Mouse (Mus musculus): ENCODE data around the gene Bglap2. TPM values are rescaled to one million over a fixed set of nuclear protein-coding genes. Genes with fewer than 3 reads are reported as not detected.

The Bglap2 gene
- polyA plus RNA-seq, 1 experiment from 2014 or later = not detected

GRCm38 (mm10) chr3:88335436-88336053 lies 43.0 kb downstream of the Bglap2 start:
- Histone ChIP-seq H3K27me3 (no peaks in the 10 kb centered on the region), H3K9ac (peak overlapping the region; percentile 90), H3K4me2 (peak overlapping the region; percentile 76), H3K9me3 (no peaks in the 10 kb centered on the region), H3K4me3 (peak overlapping the region; percentile 72), H3K4me1 (replicated peaks) (peaks cover 33% of the 10 kb centered on the region), H3K36me3 (no peaks in the 10 kb centered on the region), H3K27ac (peak overlapping the region; percentile 97)
- 1% methylated on average over 27 of the region's 27 CpGs for WGBS
- ATAC-seq (ENCODE audit: low FRiP score) = peak; percentile 67

DNA sequence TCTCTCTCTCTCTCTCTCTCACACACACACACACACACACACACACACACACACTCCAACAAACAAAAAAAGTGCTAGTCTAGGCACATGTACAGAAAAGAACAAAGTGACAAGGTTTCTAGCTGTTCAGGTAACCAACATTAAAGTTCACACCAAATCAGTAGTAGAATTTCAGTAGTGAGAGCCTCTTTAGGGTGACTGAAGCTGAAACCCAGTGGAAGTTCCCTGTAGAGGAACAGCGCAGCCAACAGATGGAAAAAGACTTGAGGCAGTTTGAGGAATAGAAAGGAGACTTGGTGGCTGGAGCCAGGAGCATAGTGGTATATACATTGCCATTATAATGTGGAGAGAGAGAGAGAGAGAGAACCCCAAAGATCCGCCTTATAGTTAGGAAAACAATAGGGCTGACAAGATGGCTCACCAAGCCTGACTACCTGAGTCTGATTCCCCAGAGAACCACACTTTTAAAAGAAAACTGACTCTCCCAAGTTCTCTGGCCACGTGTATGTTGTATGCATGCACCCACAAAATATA lies 43.5 kb downstream of the Bglap2 start:
- H3K4me1 ChIP-seq (replicated peaks) = peaks cover 33% of the 10 kb centered on the region
- no peaks in the 10 kb centered on the region for H3K9me3 ChIP-seq
- no peak for ATAC-seq (ENCODE audit: low FRiP score)
- peak overlapping the region; percentile 72 for H3K4me3 ChIP-seq
- 33% methylated on average over 3 of the region's 3 CpGs for WGBS
- no peak overlapping the region for H3K27ac ChIP-seq
- H3K9ac ChIP-seq = peak overlapping the region; percentile 90
- H3K36me3 ChIP-seq = no peaks in the 10 kb centered on the region
- H3K4me2 ChIP-seq = peak overlapping the region; percentile 76
- H3K27me3 ChIP-seq = no peaks in the 10 kb centered on the region

DNA sequence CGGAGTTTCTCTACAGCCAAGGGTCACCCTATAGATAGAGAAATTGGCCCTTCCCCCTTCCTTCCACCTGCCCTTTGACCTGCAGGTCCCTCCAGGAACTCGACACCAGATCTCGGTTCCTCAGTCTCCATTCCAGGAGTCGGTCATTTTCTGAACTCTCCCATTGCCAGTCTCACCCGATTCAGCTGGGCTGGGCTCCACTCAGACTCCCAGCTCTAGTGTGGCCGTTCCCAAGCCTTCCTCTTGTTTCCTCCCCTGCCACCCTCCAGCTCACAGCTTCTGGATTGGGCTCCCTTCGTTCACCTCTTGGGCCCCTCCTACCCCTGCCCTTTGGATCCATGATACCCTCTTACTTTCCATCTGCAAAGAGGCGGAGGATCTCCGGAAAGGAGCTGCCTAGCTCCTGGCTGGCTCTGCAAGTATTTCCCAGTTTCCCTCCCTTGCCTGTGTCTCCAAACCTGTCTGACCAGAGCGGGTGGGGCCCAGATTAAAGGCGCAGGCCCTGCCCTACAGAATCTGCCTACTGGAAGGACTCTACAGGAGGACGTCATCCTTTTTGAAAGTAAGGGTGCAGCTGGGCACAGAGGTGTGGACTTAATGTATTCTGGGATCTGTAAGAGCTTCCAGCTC lies 44.4 kb downstream of the Bglap2 start:
- Histone ChIP-seq H3K4me1 (replicated peaks) (peaks cover 31% of the 10 kb centered on the region), H3K9me3 (no peaks in the 10 kb centered on the region), H3K4me3 (no peak overlapping the region), H3K27me3 (no peaks in the 10 kb centered on the region), H3K9ac (0 out of 2 replicates have a peak overlapping the region, but pooled peaks have one; percentile 6), H3K27ac (no peak overlapping the region), H3K4me2 (no peak overlapping the region), H3K36me3 (peaks cover 8% of the 10 kb centered on the region)
- no peak for ATAC-seq (ENCODE audit: low FRiP score)
- WGBS = 60% methylated on average over 12 of the region's 12 CpGs

GRCm38 (mm10) chr3:88331282-88331681 lies 47.2 kb downstream of the Bglap2 start:
- no peak for ATAC-seq (ENCODE audit: low FRiP score)
- no peak overlapping the region for H3K4me2 ChIP-seq
- 29% methylated on average over 2 of the region's 2 CpGs for WGBS

DNA sequence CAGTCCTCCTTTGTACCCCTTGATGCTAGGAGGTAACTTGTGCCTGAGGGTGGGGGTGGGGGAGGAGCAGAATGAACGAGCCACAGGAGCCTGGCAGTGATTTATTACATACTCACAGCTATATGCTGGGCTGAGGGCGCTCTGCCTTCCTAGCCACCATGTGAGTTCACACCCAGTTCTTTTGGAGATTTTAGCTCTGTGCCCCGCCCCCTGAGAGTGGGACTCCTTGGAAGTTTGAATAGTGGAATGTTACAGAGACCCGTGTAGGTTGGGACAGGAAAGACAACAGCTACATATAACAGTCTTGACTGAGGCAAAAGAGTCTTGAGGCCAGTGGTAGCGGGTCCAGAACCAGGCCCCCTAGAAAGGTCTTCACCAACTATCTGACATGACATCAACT lies 49.5 kb downstream of the Bglap2 start:
- H3K9ac ChIP-seq = no peak overlapping the region
- no peak overlapping the region for H3K27ac ChIP-seq
- no peaks in the 10 kb centered on the region for H3K27me3 ChIP-seq
- no peak overlapping the region for H3K4me2 ChIP-seq
- no peak overlapping the region for H3K4me3 ChIP-seq
- H3K36me3 ChIP-seq = peaks cover 25% of the 10 kb centered on the region
- no peak for ATAC-seq (ENCODE audit: low FRiP score)
- 74% methylated on average over 5 of the region's 5 CpGs for WGBS
- H3K4me1 ChIP-seq (replicated peaks) = peaks cover 17% of the 10 kb centered on the region
- no peaks in the 10 kb centered on the region for H3K9me3 ChIP-seq

More at GRCm38 (mm10) chr3:88331282-88331681, 47.2 kb downstream of the Bglap2 start:
- no peak overlapping the region for H3K4me3 ChIP-seq
- no peak overlapping the region for H3K9ac ChIP-seq
- H3K9me3 ChIP-seq = no peaks in the 10 kb centered on the region
- H3K36me3 ChIP-seq = peaks cover 25% of the 10 kb centered on the region
- H3K27me3 ChIP-seq = no peaks in the 10 kb centered on the region
- H3K27ac ChIP-seq = no peak overlapping the region
- H3K4me1 ChIP-seq (replicated peaks) = peaks cover 11% of the 10 kb centered on the region

Other genes starting within 250 kb of the Bglap2 start
- 14.5 and 14.8 TPM in 2 replicates for gene Mef2d, start 236.3 kb downstream of the Bglap2 start, polyA plus RNA-seq (2015; fragmentation: Nextera tagmentation; extraction: Ambion mirVana)
- gene Rhbg, start 124.0 kb downstream of the Bglap2 start, polyA plus RNA-seq (2015; fragmentation: Nextera tagmentation; extraction: Ambion mirVana) = 0.22 and 0.32 TPM in 2 replicates
- gene Gm38392, start 91.5 kb downstream of the Bglap2 start, polyA plus RNA-seq (2015; fragmentation: Nextera tagmentation; extraction: Ambion mirVana) = 0.29 and 0.70 TPM in 2 replicates
- gene Tsacc, start 81.7 kb downstream of the Bglap2 start, polyA plus RNA-seq (2015; fragmentation: Nextera tagmentation; extraction: Ambion mirVana) = 10.9 and 12.0 TPM in 2 replicates
- 495 and 508 TPM in 2 replicates for gene Cct3, start 81.6 kb downstream of the Bglap2 start, polyA plus RNA-seq (2015; fragmentation: Nextera tagmentation; extraction: Ambion mirVana)
- gene Glmp, start 53.7 kb downstream of the Bglap2 start, polyA plus RNA-seq (2015; fragmentation: Nextera tagmentation; extraction: Ambion mirVana) = 122 and 129 TPM in 2 replicates
- gene Tmem79, start 42.6 kb downstream of the Bglap2 start, polyA plus RNA-seq (2015; fragmentation: Nextera tagmentation; extraction: Ambion mirVana) = 1.2 and 1.3 TPM in 2 replicates
- 66.2 and 69.1 TPM in 2 replicates for gene Smg5, start 42.4 kb downstream of the Bglap2 start, polyA plus RNA-seq (2015; fragmentation: Nextera tagmentation; extraction: Ambion mirVana)
- 2.6 and 2.9 TPM in 2 replicates for gene Paqr6, start 14.1 kb downstream of the Bglap2 start, polyA plus RNA-seq (2015; fragmentation: Nextera tagmentation; extraction: Ambion mirVana)
- 0.19 TPM in 1 of 2 replicates, not detected in the other for gene Bglap3, start 6.0 kb downstream of the Bglap2 start, polyA plus RNA-seq (2015; fragmentation: Nextera tagmentation; extraction: Ambion mirVana)
- gene Bglap, start 5.8 kb upstream of the Bglap2 start, polyA plus RNA-seq (2015; fragmentation: Nextera tagmentation; extraction: Ambion mirVana) = not detected in 2 replicates
- 36.9 and 37.8 TPM in 2 replicates for gene Pmf1, start 31.6 kb upstream of the Bglap2 start, polyA plus RNA-seq (2015; fragmentation: Nextera tagmentation; extraction: Ambion mirVana)
- gene Slc25a44, start 46.4 kb upstream of the Bglap2 start, polyA plus RNA-seq (2015; fragmentation: Nextera tagmentation; extraction: Ambion mirVana) = 32.5 and 32.8 TPM in 2 replicates
- gene Sema4a, start 82.5 kb upstream of the Bglap2 start, polyA plus RNA-seq (2015; fragmentation: Nextera tagmentation; extraction: Ambion mirVana) = 25.5 and 27.4 TPM in 2 replicates
- gene Lmna, start 131.3 kb upstream of the Bglap2 start, polyA plus RNA-seq (2015; fragmentation: Nextera tagmentation; extraction: Ambion mirVana) = 31.9 and 35.0 TPM in 2 replicates
- 38.9 and 40.0 TPM in 2 replicates for gene Mex3a, start 153.7 kb upstream of the Bglap2 start, polyA plus RNA-seq (2015; fragmentation: Nextera tagmentation; extraction: Ambion mirVana)
- gene Rab25, start 169.6 kb upstream of the Bglap2 start, polyA plus RNA-seq (2015; fragmentation: Nextera tagmentation; extraction: Ambion mirVana) = not detected in 2 replicates
- 179 and 182 TPM in 2 replicates for gene Lamtor2, start 174.4 kb upstream of the Bglap2 start, polyA plus RNA-seq (2015; fragmentation: Nextera tagmentation; extraction: Ambion mirVana)
- 36.7 and 38.3 TPM in 2 replicates for gene Ubqln4, start 175.1 kb upstream of the Bglap2 start, polyA plus RNA-seq (2015; fragmentation: Nextera tagmentation; extraction: Ambion mirVana)
- gene Ssr2, start 197.2 kb upstream of the Bglap2 start, polyA plus RNA-seq (2015; fragmentation: Nextera tagmentation; extraction: Ambion mirVana) = 154 and 163 TPM in 2 replicates
- gene Arhgef2, start 227.3 kb upstream of the Bglap2 start, polyA plus RNA-seq (2015; fragmentation: Nextera tagmentation; extraction: Ambion mirVana) = 160 and 165 TPM in 2 replicates

All from hindbrain, embryonic 13.5 days (tissue).